Mouse (Mus musculus) ES-Bruce4 (cell line): ENCODE results near the gene Pdia6. TPM values are rescaled to one million over a fixed set of nuclear protein-coding genes. Genes with fewer than 3 reads are reported as not detected.

ENCODE experiments used
- H3K27ac ChIP-seq: 2 replicates; pipeline ENCODE4 v1.5.1; 2012; ENCODE audit warnings: low read length, inconsistent platforms; ENCODE audit not compliant: insufficient read depth
- H3K27me3 ChIP-seq: 2 replicates; pipeline ENCODE4 v1.6.1; 2012; ENCODE audit warnings: mild to moderate bottlenecking, low read length, inconsistent platforms; ENCODE audit not compliant: control insufficient read depth, poor library complexity, insufficient read depth, severe bottlenecking
- H3K36me3 ChIP-seq: 2 replicates; pipeline ENCODE4 v1.6.1; 2012; ENCODE audit warnings: inconsistent platforms, mild to moderate bottlenecking, low read length, moderate library complexity; ENCODE audit not compliant: control insufficient read depth, poor library complexity, insufficient read depth, severe bottlenecking
- H3K4me1 ChIP-seq: one replicate; pipeline ENCODE4 v1.8.1; 2011; ENCODE audit warnings: low read length; ENCODE audit not compliant: control insufficient read depth, insufficient read depth
- H3K4me3 ChIP-seq: 2 replicates; pipeline ENCODE4 v1.5.1; 2011; ENCODE audit warnings: low read depth, mild to moderate bottlenecking, low read length
- H3K9ac ChIP-seq: 2 replicates; pipeline ENCODE4 v1.6.1; 2012; ENCODE audit warnings: low read depth, mild to moderate bottlenecking, inconsistent platforms; ENCODE audit not compliant: poor library complexity, severe bottlenecking
- H3K9me3 ChIP-seq: replicated peaks from 2 replicates; pipeline ENCODE4 v1.6.1; 2012; ENCODE audit warnings: mild to moderate bottlenecking, low read length, inconsistent platforms; ENCODE audit not compliant: control insufficient read depth, poor library complexity, insufficient read depth, severe bottlenecking
- CTCF ChIP-seq: IDR thresholded peaks from one replicate; pipeline ENCODE4 v1.8.1; 2011; ENCODE audit warnings: low read depth, low read length
- EP300 ChIP-seq: IDR thresholded peaks from 2 replicates; pipeline ENCODE4 v1.6.1; 2011; ENCODE audit warnings: low read depth, low read length; ENCODE audit not compliant: insufficient read depth
- POLR2A ChIP-seq: IDR thresholded peaks from one replicate; pipeline ENCODE4 v1.8.1; 2011; ENCODE audit warnings: low read length; ENCODE audit not compliant: insufficient read depth
- polyA plus RNA-seq: library from polyadenylated mRNA; stranded (reverse); fragments of >200 nt; gene quantifications from 2 replicates; pipeline ENCODE4 v1.2.4, GENCODE M21; 2011; ENCODE audit warnings: low read depth; ENCODE audit not compliant: missing spikeins, insufficient read depth, insufficient read length

Gene Pdia6
- 372 and 381 TPM in 2 replicates for polyA plus RNA-seq

DNA sequence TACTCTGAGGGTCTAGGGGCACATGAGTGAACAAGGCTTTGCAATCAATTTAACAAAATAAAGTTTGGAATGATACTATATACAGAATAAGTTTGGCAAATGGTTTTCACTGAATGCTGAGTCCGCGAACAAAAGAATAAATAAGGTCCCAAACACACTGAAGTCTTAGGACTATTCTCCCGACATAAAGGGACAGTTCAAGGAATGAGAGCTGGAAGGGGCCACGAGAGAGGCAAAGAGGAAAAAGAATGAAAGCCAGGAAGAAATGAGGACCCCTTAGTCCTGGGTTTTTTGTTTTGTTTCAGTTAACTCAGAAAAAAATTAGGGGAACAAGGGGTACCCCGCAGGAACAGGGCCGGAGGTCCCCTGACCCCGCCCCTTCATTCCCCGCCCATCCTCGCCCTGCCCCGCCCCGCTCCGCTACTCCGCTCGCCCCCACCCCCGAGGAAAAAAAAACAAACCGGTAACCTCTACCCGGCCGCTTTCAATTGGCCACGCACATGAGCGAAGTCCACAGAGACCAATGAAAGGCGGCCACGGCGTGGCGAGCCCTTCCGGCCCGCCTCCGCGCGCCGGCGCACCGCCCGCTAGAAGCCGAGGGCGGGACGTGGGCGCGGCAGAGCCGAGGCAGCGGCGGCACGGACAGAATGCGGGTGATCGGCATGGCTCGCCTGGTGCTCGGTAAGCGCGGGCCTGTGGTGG, at the start of gene Pdia6:
Gene Pdia6 (plus strand): TSS at position 575 of the 702 bp plus-strand sequence.
- Histone ChIP-seq H3K9me3 (no peaks in the 10 kb centered on the region), H3K4me1 (peaks cover 5% of the 10 kb centered on the region), H3K27me3 (no peaks in the 10 kb centered on the region), H3K27ac (no peak within 1 kb of the TSS), H3K9ac (peak within 1 kb of the TSS; percentile 84), H3K36me3 (peaks cover 23% of the 10 kb centered on the region), H3K4me3 (peak within 1 kb of the TSS; percentile 83)
- TF ChIP-seq EP300 (no peak), POLR2A (peak; percentile 63), CTCF (no peak)

DNA sequence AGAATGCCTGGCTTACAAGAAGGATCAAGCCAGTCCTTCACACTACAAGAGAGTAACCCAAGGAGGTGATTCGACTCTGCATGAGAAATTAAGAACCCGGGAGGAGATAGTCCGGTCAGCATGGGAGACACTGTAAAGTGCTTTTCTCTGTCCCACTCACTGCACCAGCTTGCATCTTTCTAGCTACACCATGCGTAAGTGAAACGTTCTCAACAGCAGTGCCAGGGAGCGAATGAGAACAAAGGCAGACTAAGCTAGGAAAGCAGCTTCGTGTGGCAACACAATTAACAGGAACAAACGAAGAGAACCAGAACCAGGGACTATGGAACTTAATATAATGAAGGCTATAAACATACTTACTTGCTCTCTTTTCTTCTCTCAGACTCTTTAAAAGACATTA, 48.0 kb upstream of the Pdia6 start:
- H3K27ac ChIP-seq, result no peak overlapping the region
- no peak overlapping the region for H3K9ac ChIP-seq
- TF ChIP-seq POLR2A (no peak), CTCF (no peak), EP300 (no peak)

DNA sequence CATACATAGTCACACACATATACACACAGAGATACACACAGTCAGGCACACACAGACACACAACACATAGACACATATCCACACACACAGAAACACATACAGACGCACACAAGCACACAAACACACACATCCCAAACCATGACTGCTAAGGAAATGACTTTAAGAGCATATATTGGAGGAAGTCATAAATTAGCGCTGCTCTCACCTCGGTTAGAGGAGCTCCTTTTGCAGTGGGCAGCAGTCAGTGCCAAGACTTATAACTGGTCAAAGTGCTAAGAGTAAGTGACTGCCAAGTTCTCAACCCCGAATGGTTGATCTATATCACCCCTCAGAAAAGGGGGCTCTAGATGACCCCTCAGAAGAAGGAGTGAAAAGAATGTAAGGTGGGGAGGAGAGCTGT, 47.2 kb upstream of the Pdia6 start:
- TF ChIP-seq POLR2A, result no peak
- TF ChIP-seq CTCF, result no peak
- no peak for TF ChIP-seq EP300
- Histone ChIP-seq H3K4me1 (no peaks in the 10 kb centered on the region), H3K4me3 (no peak overlapping the region), H3K9ac (no peak overlapping the region), H3K9me3 (0 out of 2 replicates have a peak, but pooled peaks cover 2% of the 10 kb centered on the region), H3K27me3 (no peaks in the 10 kb centered on the region), H3K36me3 (no peaks in the 10 kb centered on the region), H3K27ac (no peak overlapping the region)

More for the DNA sequence above, 48.0 kb upstream of the Pdia6 start:
- no peaks in the 10 kb centered on the region for H3K27me3 ChIP-seq
- H3K9me3 ChIP-seq, result 0 out of 2 replicates have a peak, but pooled peaks cover 2% of the 10 kb centered on the region
- H3K4me3 ChIP-seq, result no peak overlapping the region
- no peaks in the 10 kb centered on the region for H3K4me1 ChIP-seq
- H3K36me3 ChIP-seq, result no peaks in the 10 kb centered on the region

DNA sequence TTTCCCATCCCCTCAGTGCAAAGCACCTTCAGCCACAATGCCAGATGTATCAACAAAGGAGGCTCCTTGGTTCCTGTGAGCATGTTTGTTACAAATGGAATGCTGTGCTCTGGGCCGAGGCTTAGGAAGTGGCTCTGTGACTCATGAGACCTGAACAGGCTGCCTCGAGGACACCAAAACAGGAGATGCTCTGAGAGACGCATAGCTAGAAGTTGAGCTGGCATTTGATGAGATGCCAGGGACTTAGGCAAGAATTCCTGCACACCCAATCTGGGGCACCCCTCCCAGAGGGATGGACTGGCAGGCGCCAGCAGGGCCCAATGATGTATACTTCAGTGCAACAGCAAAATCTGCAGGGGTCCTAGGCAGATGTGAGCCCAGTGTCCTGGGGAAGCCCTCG, 45.7 kb upstream of the Pdia6 start:
- Histone ChIP-seq H3K9me3 (no peaks in the 10 kb centered on the region), H3K9ac (no peak overlapping the region), H3K4me3 (no peak overlapping the region), H3K4me1 (no peaks in the 10 kb centered on the region), H3K36me3 (no peaks in the 10 kb centered on the region), H3K27ac (no peak overlapping the region), H3K27me3 (no peaks in the 10 kb centered on the region)
- TF ChIP-seq CTCF (no peak), POLR2A (no peak), EP300 (no peak)

DNA sequence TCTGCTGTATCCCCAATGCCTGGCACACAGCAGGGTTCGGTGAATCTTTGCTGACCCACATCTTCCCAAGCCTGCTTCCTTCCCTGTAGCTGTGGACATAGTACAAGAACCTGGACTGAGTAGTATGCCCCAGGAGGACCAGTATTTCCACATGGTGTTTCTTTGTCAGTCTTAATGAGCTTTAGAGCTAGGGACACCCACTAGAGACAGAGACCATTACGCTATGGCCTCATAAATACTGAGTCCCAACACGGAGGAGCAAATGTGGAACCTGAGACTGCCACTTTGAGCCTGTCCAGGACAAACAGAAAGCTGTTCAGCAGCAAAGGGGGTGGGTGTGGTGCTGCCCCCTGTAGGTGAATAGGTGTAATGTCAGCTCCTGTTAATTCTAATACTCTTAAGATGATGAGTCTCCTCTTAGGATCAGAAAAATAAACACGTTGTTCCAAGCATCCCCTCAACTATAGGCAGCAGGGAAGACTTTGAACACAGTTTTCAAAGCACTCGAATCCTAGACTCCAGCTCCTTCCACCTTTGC, 44.4 kb upstream of the Pdia6 start:
- H3K9me3 ChIP-seq, result no peaks in the 10 kb centered on the region
- TF ChIP-seq CTCF (peak; percentile 57), POLR2A (no peak), EP300 (no peak)
- no peaks in the 10 kb centered on the region for H3K36me3 ChIP-seq
- H3K27me3 ChIP-seq, result no peaks in the 10 kb centered on the region
- H3K4me3 ChIP-seq, result no peak overlapping the region
- no peak overlapping the region for H3K9ac ChIP-seq
- no peaks in the 10 kb centered on the region for H3K4me1 ChIP-seq
- H3K27ac ChIP-seq, result no peak overlapping the region

- Histone ChIP-seq H3K9ac (no peak overlapping the region), H3K36me3 (no peaks in the 10 kb centered on the region), H3K4me1 (no peaks in the 10 kb centered on the region), H3K4me3 (no peak overlapping the region), H3K27me3 (no peaks in the 10 kb centered on the region), H3K27ac (no peak overlapping the region), H3K9me3 (no peaks in the 10 kb centered on the region)
- TF ChIP-seq CTCF, result no peak
- TF ChIP-seq POLR2A, result no peak
- TF ChIP-seq EP300, result no peak
These were observed 43.3 kb upstream of the Pdia6 start for GRCm38 (mm10) chr12:17223050-17223449.
